Mouse (Mus musculus): Measurements from ENCODE around the gene Il19. TPM values are rescaled to one million over a fixed set of nuclear protein-coding genes. Genes with fewer than 3 reads are reported as not detected.

The Il19 gene
- 0.21 TPM in 1 of 2 replicates, not detected in the other for polyA plus RNA-seq (2014; fragmentation: Nextera tagmentation; extraction: Ambion mirVana)

GRCm38 (mm10) chr1:130940065-130940687 is at the start of gene Il19:
Gene Il19, minus strand, starts transcription at chr1:130940115.
- WGBS: 55% methylated on average over 4 of the region's 4 CpGs
- no peak within 1 kb of the TSS for H3K27ac ChIP-seq (replicated peaks; ENCODE audit: low read depth, low read length)
- H3K36me3 ChIP-seq (replicated peaks; ENCODE audit: control insufficient read depth, insufficient read depth, low read depth, low read length): no peaks in the 10 kb centered on the region
- DNase-seq (ENCODE audit: low spot score) (no peak), ATAC-seq (replicated peaks; ENCODE audit: insufficient number of reproducible peaks, low FRiP score, low TSS enrichment, low read depth) (no peak)
- no peak within 1 kb of the TSS for H3K4me3 ChIP-seq (ENCODE audit: low read depth, low read length)
- H3K27me3 ChIP-seq (ENCODE audit: control insufficient read depth, insufficient read depth, low read length): no peaks in the 10 kb centered on the region
- H3K9me3 ChIP-seq (replicated peaks; ENCODE audit: control insufficient read depth, low read length): no peaks in the 10 kb centered on the region
- H3K9ac ChIP-seq (replicated peaks; ENCODE audit: low read length): no peak within 1 kb of the TSS
- H3K4me1 ChIP-seq (ENCODE audit: control insufficient read depth, insufficient read depth, low read length): peaks cover 2% of the 10 kb centered on the region; the same call in 1 of the 2 replicates
- H3K4me2 ChIP-seq (ENCODE audit: low read depth, low read length): no peak within 1 kb of the TSS

DNA sequence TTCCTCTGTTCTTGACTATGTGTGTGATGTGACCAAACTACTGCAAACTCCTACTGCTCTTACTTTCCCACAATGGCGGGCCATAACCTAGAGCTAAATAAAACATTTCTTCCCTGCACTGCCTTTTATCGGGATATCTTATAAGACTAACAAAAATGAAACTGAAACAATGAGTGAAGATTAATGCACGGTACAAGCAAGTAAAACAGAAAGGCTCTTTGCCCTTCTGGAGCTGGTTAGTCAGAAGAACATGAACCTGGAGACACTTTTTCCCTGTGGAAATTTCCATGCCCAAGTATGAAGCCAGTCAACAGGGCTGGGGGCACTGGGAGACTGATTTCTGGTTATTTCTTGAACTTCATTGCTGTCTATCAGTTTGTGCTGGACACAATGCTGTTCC is 49.4 kb upstream of the Il19 start:
- no peak overlapping the region for H3K27ac ChIP-seq (replicated peaks; ENCODE audit: low read depth, low read length)
- no peak overlapping the region for H3K4me3 ChIP-seq (ENCODE audit: low read depth, low read length)
- no peak for DNase-seq (ENCODE audit: low spot score)
- no peaks in the 10 kb centered on the region for H3K4me1 ChIP-seq (ENCODE audit: control insufficient read depth, insufficient read depth, low read length)
- H3K27me3 ChIP-seq (ENCODE audit: control insufficient read depth, insufficient read depth, low read length): no peaks in the 10 kb centered on the region
- H3K9ac ChIP-seq (replicated peaks; ENCODE audit: low read length): no peak overlapping the region
- no peak overlapping the region for H3K4me2 ChIP-seq (ENCODE audit: low read depth, low read length)
- 84% methylated on average over 3 of the region's 3 CpGs for WGBS
- no peaks in the 10 kb centered on the region for H3K36me3 ChIP-seq (replicated peaks; ENCODE audit: control insufficient read depth, insufficient read depth, low read depth, low read length)
- no peaks in the 10 kb centered on the region for H3K9me3 ChIP-seq (replicated peaks; ENCODE audit: control insufficient read depth, low read length)
- ATAC-seq (replicated peaks; ENCODE audit: insufficient number of reproducible peaks, low FRiP score, low TSS enrichment, low read depth): no peak

DNA sequence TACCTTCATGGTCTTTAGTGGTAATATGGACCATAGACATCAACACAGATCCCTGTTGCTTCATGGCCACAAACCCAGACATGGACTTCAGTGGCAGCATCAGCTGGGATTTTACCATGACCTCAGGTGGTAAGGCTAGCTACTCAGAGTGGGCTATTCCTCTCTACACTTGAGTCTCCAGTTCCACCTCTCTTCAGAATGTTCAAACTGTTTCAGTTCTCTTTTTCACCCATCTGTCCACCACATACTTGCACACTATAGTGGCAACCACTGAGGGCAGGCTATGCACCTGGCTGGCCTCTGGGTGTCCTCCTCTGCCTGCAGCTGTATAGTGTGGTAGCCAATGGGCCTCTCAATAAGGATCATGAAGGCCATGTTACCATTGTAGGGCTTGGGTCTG is 47.5 kb upstream of the Il19 start:
- no peaks in the 10 kb centered on the region for H3K27me3 ChIP-seq (ENCODE audit: control insufficient read depth, insufficient read depth, low read length)
- ATAC-seq (replicated peaks; ENCODE audit: insufficient number of reproducible peaks, low FRiP score, low TSS enrichment, low read depth) (no peak), DNase-seq (ENCODE audit: low spot score) (no peak)
- H3K4me2 ChIP-seq (ENCODE audit: low read depth, low read length): no peak overlapping the region
- H3K27ac ChIP-seq (replicated peaks; ENCODE audit: low read depth, low read length): no peak overlapping the region
- no peaks in the 10 kb centered on the region for H3K4me1 ChIP-seq (ENCODE audit: control insufficient read depth, insufficient read depth, low read length)
- no peaks in the 10 kb centered on the region for H3K9me3 ChIP-seq (replicated peaks; ENCODE audit: control insufficient read depth, low read length)
- no peaks in the 10 kb centered on the region for H3K36me3 ChIP-seq (replicated peaks; ENCODE audit: control insufficient read depth, insufficient read depth, low read depth, low read length)
- no peak overlapping the region for H3K4me3 ChIP-seq (ENCODE audit: low read depth, low read length)
- H3K9ac ChIP-seq (replicated peaks; ENCODE audit: low read length): no peak overlapping the region

DNA sequence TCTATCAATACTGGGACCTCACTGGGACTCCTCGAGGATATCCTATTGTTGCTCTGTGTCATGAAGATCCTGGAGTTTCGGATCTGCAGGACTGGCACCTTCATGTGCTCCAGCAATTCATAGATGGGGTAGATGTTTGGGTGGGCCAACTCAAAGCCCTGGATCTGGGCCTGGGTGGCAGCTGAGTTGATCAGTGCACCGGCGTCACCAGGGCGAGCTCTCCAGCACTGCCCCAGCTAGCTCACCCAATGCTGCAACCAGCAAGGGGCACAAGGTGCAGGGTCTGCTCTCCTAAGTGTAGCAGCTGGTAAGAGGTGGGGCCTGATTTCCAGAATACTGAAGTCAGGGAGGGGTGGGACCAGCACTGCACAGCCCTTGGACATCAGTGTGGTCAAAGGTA is 47.1 kb upstream of the Il19 start:
- Histone ChIP-seq H3K9me3 (replicated peaks; ENCODE audit: control insufficient read depth, low read length) (no peaks in the 10 kb centered on the region), H3K4me2 (ENCODE audit: low read depth, low read length) (no peak overlapping the region), H3K27ac (replicated peaks; ENCODE audit: low read depth, low read length) (no peak overlapping the region), H3K36me3 (replicated peaks; ENCODE audit: control insufficient read depth, insufficient read depth, low read depth, low read length) (no peaks in the 10 kb centered on the region), H3K27me3 (ENCODE audit: control insufficient read depth, insufficient read depth, low read length) (no peaks in the 10 kb centered on the region), H3K9ac (replicated peaks; ENCODE audit: low read length) (no peak overlapping the region), H3K4me3 (ENCODE audit: low read depth, low read length) (no peak overlapping the region), H3K4me1 (ENCODE audit: control insufficient read depth, insufficient read depth, low read length) (no peaks in the 10 kb centered on the region)
- no peak for DNase-seq (ENCODE audit: low spot score)
- WGBS: 92% methylated on average over 5 of the region's 5 CpGs
- no peak for ATAC-seq (replicated peaks; ENCODE audit: insufficient number of reproducible peaks, low FRiP score, low TSS enrichment, low read depth)

DNA sequence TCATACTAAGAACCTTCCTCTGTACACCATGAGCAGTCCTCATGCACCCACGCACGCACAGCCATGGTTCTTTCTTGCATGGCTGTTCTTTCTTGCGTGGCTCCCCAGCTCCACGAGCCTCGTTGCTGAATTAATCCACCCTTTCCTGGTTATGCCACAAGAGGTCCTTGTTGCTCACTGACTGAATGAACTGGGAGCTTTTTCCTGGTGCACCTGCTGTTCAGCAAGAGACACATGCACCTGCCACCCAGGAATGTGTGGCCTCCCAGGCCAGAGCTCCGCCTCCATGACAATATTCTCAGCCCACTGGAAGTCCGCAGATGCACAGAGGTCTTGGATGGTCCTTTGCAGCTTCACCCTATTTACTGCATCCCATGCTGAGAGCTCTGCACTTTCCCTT is 44.5 kb upstream of the Il19 start:
- no peak overlapping the region for H3K4me3 ChIP-seq (ENCODE audit: low read depth, low read length)
- no peak for DNase-seq (ENCODE audit: low spot score)
- no peaks in the 10 kb centered on the region for H3K27me3 ChIP-seq (ENCODE audit: control insufficient read depth, insufficient read depth, low read length)
- no peaks in the 10 kb centered on the region for H3K36me3 ChIP-seq (replicated peaks; ENCODE audit: control insufficient read depth, insufficient read depth, low read depth, low read length)
- H3K27ac ChIP-seq (replicated peaks; ENCODE audit: low read depth, low read length): no peak overlapping the region
- H3K9me3 ChIP-seq (replicated peaks; ENCODE audit: control insufficient read depth, low read length): no peaks in the 10 kb centered on the region
- no peak for ATAC-seq (replicated peaks; ENCODE audit: insufficient number of reproducible peaks, low FRiP score, low TSS enrichment, low read depth)
- WGBS: 57% methylated on average over 7 of the region's 7 CpGs
- H3K4me2 ChIP-seq (ENCODE audit: low read depth, low read length): no peak overlapping the region
- H3K9ac ChIP-seq (replicated peaks; ENCODE audit: low read length): no peak overlapping the region
- no peaks in the 10 kb centered on the region for H3K4me1 ChIP-seq (ENCODE audit: control insufficient read depth, insufficient read depth, low read length)

DNA sequence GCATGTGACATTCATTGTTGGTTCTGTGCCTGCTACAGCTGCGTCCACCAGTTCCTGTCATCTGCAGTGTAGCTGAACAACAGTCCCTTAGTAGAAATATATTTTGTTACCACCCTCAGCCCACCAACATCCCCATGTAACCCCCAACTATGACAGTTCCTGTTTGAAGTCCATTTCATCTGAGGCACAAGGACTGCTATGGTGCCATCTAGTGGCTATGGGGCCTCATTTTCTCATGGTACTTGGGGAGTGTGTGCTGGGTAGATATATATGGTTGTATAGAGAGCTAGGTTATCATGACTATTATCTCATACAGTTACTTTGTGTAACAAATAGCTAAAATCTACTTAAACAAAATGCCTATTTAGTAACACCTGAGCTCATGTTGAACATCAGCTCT is 39.5 kb upstream of the Il19 start:
- DNase-seq (ENCODE audit: low spot score) (peak; percentile 74), ATAC-seq (replicated peaks; ENCODE audit: insufficient number of reproducible peaks, low FRiP score, low TSS enrichment, low read depth) (no peak)
- Histone ChIP-seq H3K4me1 (ENCODE audit: control insufficient read depth, insufficient read depth, low read length) (no peaks in the 10 kb centered on the region), H3K9me3 (replicated peaks; ENCODE audit: control insufficient read depth, low read length) (no peaks in the 10 kb centered on the region), H3K27me3 (ENCODE audit: control insufficient read depth, insufficient read depth, low read length) (no peaks in the 10 kb centered on the region), H3K9ac (replicated peaks; ENCODE audit: low read length) (no peak overlapping the region), H3K4me2 (ENCODE audit: low read depth, low read length) (no peak overlapping the region), H3K36me3 (replicated peaks; ENCODE audit: control insufficient read depth, insufficient read depth, low read depth, low read length) (no peaks in the 10 kb centered on the region), H3K4me3 (ENCODE audit: low read depth, low read length) (no peak overlapping the region), H3K27ac (replicated peaks; ENCODE audit: low read depth, low read length) (no peak overlapping the region)
- 57% methylated on average over 1 of the region's 1 CpGs for WGBS

GRCm38 (mm10) chr1:130963891-130964290 is 24.0 kb upstream of the Il19 start:
- Histone ChIP-seq H3K9me3 (replicated peaks; ENCODE audit: control insufficient read depth, low read length) (no peaks in the 10 kb centered on the region), H3K27me3 (ENCODE audit: control insufficient read depth, insufficient read depth, low read length) (no peaks in the 10 kb centered on the region), H3K27ac (replicated peaks; ENCODE audit: low read depth, low read length) (no peak overlapping the region), H3K9ac (replicated peaks; ENCODE audit: low read length) (no peak overlapping the region), H3K4me1 (ENCODE audit: control insufficient read depth, insufficient read depth, low read length) (no peaks in the 10 kb centered on the region), H3K4me3 (ENCODE audit: low read depth, low read length) (no peak overlapping the region), H3K36me3 (replicated peaks; ENCODE audit: control insufficient read depth, insufficient read depth, low read depth, low read length) (no peaks in the 10 kb centered on the region), H3K4me2 (ENCODE audit: low read depth, low read length) (no peak overlapping the region)
- DNase-seq (ENCODE audit: low spot score) (no peak), ATAC-seq (replicated peaks; ENCODE audit: insufficient number of reproducible peaks, low FRiP score, low TSS enrichment, low read depth) (no peak)
- 81% methylated on average over 6 of the region's 6 CpGs for WGBS

DNA sequence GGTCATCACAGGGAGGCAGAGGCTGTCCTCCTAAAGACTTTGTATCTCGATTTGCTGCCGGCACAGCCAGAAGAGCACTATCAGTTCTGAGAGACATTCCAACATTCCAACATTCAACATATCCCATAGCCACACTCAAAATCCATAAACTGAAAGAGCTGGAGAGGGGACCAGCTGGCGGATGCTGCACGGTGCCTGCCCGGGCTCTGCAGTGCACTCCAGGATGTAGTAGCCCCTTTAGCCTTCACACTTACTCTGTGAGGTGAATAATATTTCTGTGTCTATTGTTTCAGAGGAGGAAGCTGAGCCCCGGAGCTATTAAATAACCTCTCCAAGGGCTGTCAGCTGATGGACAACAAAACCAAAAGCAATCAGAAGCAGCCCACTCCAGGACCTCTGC is 7.0 kb upstream of the Il19 start:
- Histone ChIP-seq H3K4me3 (ENCODE audit: low read depth, low read length) (no peak overlapping the region), H3K4me1 (ENCODE audit: control insufficient read depth, insufficient read depth, low read length) (no peaks in the 10 kb centered on the region), H3K9ac (replicated peaks; ENCODE audit: low read length) (no peak overlapping the region), H3K9me3 (replicated peaks; ENCODE audit: control insufficient read depth, low read length) (no peaks in the 10 kb centered on the region), H3K27ac (replicated peaks; ENCODE audit: low read depth, low read length) (no peak overlapping the region), H3K27me3 (ENCODE audit: control insufficient read depth, insufficient read depth, low read length) (no peaks in the 10 kb centered on the region), H3K36me3 (replicated peaks; ENCODE audit: control insufficient read depth, insufficient read depth, low read depth, low read length) (no peaks in the 10 kb centered on the region), H3K4me2 (ENCODE audit: low read depth, low read length) (no peak overlapping the region)
- DNase-seq (ENCODE audit: low spot score) (no peak), ATAC-seq (replicated peaks; ENCODE audit: insufficient number of reproducible peaks, low FRiP score, low TSS enrichment, low read depth) (no peak)
- WGBS: 67% methylated on average over 6 of the region's 6 CpGs

All from embryonic facial prominence, embryonic 11.5 days (tissue).